Mouse (Mus musculus): ENCODE measurements around the gene Krt13. TPM values are rescaled to one million over a fixed set of nuclear protein-coding genes. Genes with fewer than 3 reads are reported as not detected.

Krt13 gene
- total RNA-seq (2021) (not detected), polyA plus RNA-seq (2012; rRNA removed) (not detected in 2 replicates)
- long read RNA-seq, result 0 reads

DNA sequence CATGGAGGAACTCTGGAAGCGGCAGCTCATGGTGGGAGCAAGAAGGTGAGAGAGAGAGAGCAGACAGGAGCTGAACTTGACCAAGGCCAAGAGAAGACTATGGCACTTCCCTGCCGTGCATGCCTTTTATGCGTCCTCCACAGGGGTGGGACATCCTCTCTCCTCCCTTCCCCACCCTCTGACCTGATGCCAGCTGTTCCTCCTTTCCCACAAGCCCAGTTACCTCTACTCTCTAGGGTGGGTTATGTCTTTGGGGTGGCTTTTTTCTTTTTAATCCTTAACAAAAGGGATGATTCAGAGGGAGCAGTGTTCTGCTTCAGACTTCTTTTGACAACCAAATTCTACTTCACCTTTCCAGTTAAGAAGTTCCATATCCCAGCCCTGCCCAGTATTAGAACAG lies at the start of gene Krt13:
Krt13 (minus strand) TSS at position 101 of the 400 bp plus-strand sequence.
- DNase-seq, result no peak
- H3K79me2 ChIP-seq (replicated peaks; ENCODE audit: control insufficient read depth, insufficient read depth, low read length), result no peaks in the 10 kb centered on the region
- TF ChIP-seq EP300 (IDR thresholded peaks at IDR 0.05; ENCODE audit: insufficient read depth, low read depth, low read length) (no peak), POLR2A (IDR thresholded peaks at IDR 0.05; ENCODE audit: insufficient read depth, low read depth, low read length) (no peak), CTCF (IDR thresholded peaks at IDR 0.05) (no peak)
- no peaks in the 10 kb centered on the region for H3K27me3 ChIP-seq (ENCODE audit: control insufficient read depth, insufficient read depth, low read length)
- 80% methylated on average over 3 of the region's 3 CpGs for WGBS
- no peak within 1 kb of the TSS for H3K27ac ChIP-seq
- no peak within 1 kb of the TSS for H3K9ac ChIP-seq (ENCODE audit: low read depth, low read length)
- intact Hi-C loops (cut with DNase I), result no loop called here
- no peak within 1 kb of the TSS for H3K4me3 ChIP-seq
- no peaks in the 10 kb centered on the region for H3K4me1 ChIP-seq (ENCODE audit: control insufficient read depth, insufficient read depth, low read length)
- no peaks in the 10 kb centered on the region for H3K36me3 ChIP-seq (ENCODE audit: control insufficient read depth, insufficient read depth, low read length)

GRCm38 (mm10) chr11:100168765-100169762 lies 47.7 kb upstream of the Krt13 start:
- H3K27me3 ChIP-seq (ENCODE audit: control insufficient read depth, insufficient read depth, low read length), result no peaks in the 10 kb centered on the region
- H3K27ac ChIP-seq, result no peak overlapping the region
- H3K36me3 ChIP-seq (ENCODE audit: control insufficient read depth, insufficient read depth, low read length), result no peaks in the 10 kb centered on the region
- WGBS, result 22% methylated on average over 14 of the region's 14 CpGs
- H3K79me2 ChIP-seq (replicated peaks; ENCODE audit: control insufficient read depth, insufficient read depth, low read length), result no peaks in the 10 kb centered on the region
- TF ChIP-seq EP300 (IDR thresholded peaks at IDR 0.05; ENCODE audit: insufficient read depth, low read depth, low read length) (no peak), CTCF (IDR thresholded peaks at IDR 0.05) (peak; percentile 71)
- intact Hi-C loops (cut with DNase I), result loop anchor here (1.0 to 5.0 kb wide), 2 partner anchors 102 to 113 kb away; no protein-coding TSS in a partner anchor
- 0 out of 2 replicates have a peak, but pooled peaks cover 3% of the 10 kb centered on the region for H3K4me1 ChIP-seq (ENCODE audit: control insufficient read depth, insufficient read depth, low read length)
- peak; percentile 50 to 73 for DNase-seq
- H3K4me3 ChIP-seq, result no peak overlapping the region
- H3K9ac ChIP-seq (ENCODE audit: low read depth, low read length), result no peak overlapping the region

DNA sequence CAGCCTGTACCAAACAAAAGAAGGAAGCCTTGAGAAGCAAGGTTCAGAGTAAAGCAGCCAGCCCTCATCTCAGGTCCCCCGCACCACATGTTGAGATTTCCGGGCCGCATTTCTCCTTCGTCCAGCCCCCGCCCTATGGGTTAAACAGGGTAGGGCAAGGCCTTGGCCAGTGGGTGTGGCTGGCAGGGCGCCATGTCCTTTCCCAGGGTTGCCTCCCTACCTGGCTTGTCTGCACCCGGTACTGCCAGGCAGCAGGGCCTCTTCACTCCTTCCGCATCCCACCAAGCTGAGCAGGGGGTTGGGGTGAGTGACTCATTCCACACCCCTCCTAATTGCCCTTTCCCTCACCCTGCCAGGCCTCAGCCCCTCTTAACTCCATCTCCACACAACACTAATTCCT lies 46.7 kb upstream of the Krt13 start:
- H3K9ac ChIP-seq (ENCODE audit: low read depth, low read length), result no peak overlapping the region
- no peak overlapping the region for H3K4me3 ChIP-seq
- 0 out of 2 replicates have a peak, but pooled peaks cover 3% of the 10 kb centered on the region for H3K4me1 ChIP-seq (ENCODE audit: control insufficient read depth, insufficient read depth, low read length)
- 45% methylated on average over 8 of the region's 8 CpGs for WGBS
- intact Hi-C loops (cut with DNase I), result loop anchor here (5.0 kb wide), 1 partner anchor 101 kb away; no protein-coding TSS in a partner anchor
- H3K36me3 ChIP-seq (ENCODE audit: control insufficient read depth, insufficient read depth, low read length), result no peaks in the 10 kb centered on the region
- TF ChIP-seq POLR2A (IDR thresholded peaks at IDR 0.05; ENCODE audit: insufficient read depth, low read depth, low read length) (no peak), EP300 (IDR thresholded peaks at IDR 0.05; ENCODE audit: insufficient read depth, low read depth, low read length) (no peak), CTCF (IDR thresholded peaks at IDR 0.05) (no peak)
- peak in 1 of 2 experiments; percentile 50 for DNase-seq
- no peaks in the 10 kb centered on the region for H3K27me3 ChIP-seq (ENCODE audit: control insufficient read depth, insufficient read depth, low read length)
- no peaks in the 10 kb centered on the region for H3K79me2 ChIP-seq (replicated peaks; ENCODE audit: control insufficient read depth, insufficient read depth, low read length)
- no peak overlapping the region for H3K27ac ChIP-seq

GRCm38 (mm10) chr11:100164392-100164791 lies 43.0 kb upstream of the Krt13 start:
- H3K4me3 ChIP-seq, result no peak overlapping the region
- H3K79me2 ChIP-seq (replicated peaks; ENCODE audit: control insufficient read depth, insufficient read depth, low read length), result no peaks in the 10 kb centered on the region
- no peak for TF ChIP-seq CTCF (IDR thresholded peaks at IDR 0.05)
- TF ChIP-seq EP300 (IDR thresholded peaks at IDR 0.05; ENCODE audit: insufficient read depth, low read depth, low read length), result no peak
- TF ChIP-seq POLR2A (IDR thresholded peaks at IDR 0.05; ENCODE audit: insufficient read depth, low read depth, low read length), result no peak
- H3K36me3 ChIP-seq (ENCODE audit: control insufficient read depth, insufficient read depth, low read length), result no peaks in the 10 kb centered on the region
- H3K27ac ChIP-seq, result no peak overlapping the region
- no peak overlapping the region for H3K9ac ChIP-seq (ENCODE audit: low read depth, low read length)
- WGBS, result 62% methylated on average over 7 of the region's 7 CpGs
- 0 out of 2 replicates have a peak, but pooled peaks cover 3% of the 10 kb centered on the region for H3K4me1 ChIP-seq (ENCODE audit: control insufficient read depth, insufficient read depth, low read length)
- no peaks in the 10 kb centered on the region for H3K27me3 ChIP-seq (ENCODE audit: control insufficient read depth, insufficient read depth, low read length)
- DNase-seq, result no peak
- intact Hi-C loops (cut with DNase I), result no loop called here

DNA sequence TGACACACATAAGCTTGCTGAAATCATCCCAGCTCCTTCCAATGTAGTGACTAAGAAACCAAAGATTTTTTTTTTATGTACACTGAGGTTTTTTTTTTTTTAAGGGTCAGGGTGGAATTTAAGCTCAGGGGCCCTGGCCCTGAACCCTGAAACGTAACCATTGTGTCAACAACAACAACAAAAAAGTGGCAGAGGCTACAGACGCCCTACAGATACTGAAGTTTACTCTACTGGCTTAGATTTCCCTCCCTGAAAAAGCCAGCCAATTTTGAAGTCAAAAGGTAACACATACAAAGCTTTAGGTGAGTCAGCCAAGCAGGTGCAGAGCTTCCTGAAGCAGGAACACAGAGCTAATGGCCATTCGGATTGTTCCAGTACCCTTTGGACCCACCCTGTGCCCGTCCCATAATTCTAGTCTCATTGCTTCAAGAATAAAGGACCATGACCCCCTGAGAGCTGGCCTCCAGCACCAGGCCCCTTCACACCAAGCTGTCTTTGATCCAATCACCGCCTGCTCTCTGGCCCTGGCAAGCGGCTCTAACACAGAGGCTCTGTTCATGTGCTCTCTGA lies 36.6 kb upstream of the Krt13 start:
- intact Hi-C loops (cut with DNase I), result no loop called here
- TF ChIP-seq POLR2A (IDR thresholded peaks at IDR 0.05; ENCODE audit: insufficient read depth, low read depth, low read length) (no peak), CTCF (IDR thresholded peaks at IDR 0.05) (no peak), EP300 (IDR thresholded peaks at IDR 0.05; ENCODE audit: insufficient read depth, low read depth, low read length) (no peak)
- WGBS, result 91% methylated on average over 6 of the region's 6 CpGs

More for the DNA sequence above, 36.6 kb upstream of the Krt13 start:
- Histone ChIP-seq H3K36me3 (ENCODE audit: control insufficient read depth, insufficient read depth, low read length) (no peaks in the 10 kb centered on the region), H3K27me3 (ENCODE audit: control insufficient read depth, insufficient read depth, low read length) (no peaks in the 10 kb centered on the region), H3K79me2 (replicated peaks; ENCODE audit: control insufficient read depth, insufficient read depth, low read length) (no peaks in the 10 kb centered on the region), H3K9ac (ENCODE audit: low read depth, low read length) (no peak overlapping the region), H3K4me1 (ENCODE audit: control insufficient read depth, insufficient read depth, low read length) (peaks cover 3% of the 10 kb centered on the region), H3K27ac (no peak overlapping the region), H3K4me3 (no peak overlapping the region)
- DNase-seq, result no peak
